9 mouse cellular contexts compared by ENCODE assay signal in genomic region chr7:24406528-24407344, GRCm38 (mm10). TPM values are rescaled to one million over a fixed set of nuclear protein-coding genes. Genes with fewer than 3 reads are reported as not detected.
A peak's percentile ranks its signal among the peaks of the same experiment; 100 is the strongest.
DNase-seq lines count a peak whose midpoint lies in the region; ATAC-seq and TF ChIP-seq lines count a peak whose summit lies in the region.
"Had no signal": no experiment of that assay in that cellular context is flagged by ENCODE, and none has a peak within 500 bp of the region (broad histone marks: within the 10 kb centered on the region; RNA-seq: fewer than 3 reads in every experiment).

No protein-coding gene starts in this region.

- TF ChIP-seq POLR2A in bone marrow macrophage, adult 2 months (IDR thresholded peaks at IDR 0.05; ENCODE audit: borderline replicate concordance, low read depth, low read length) = no peak

- in situ Hi-C loops in ES-E14 (cut with MboI; ENCODE audit: low sequenced_read_pairs in 2 of 2, unreplicated experiment in 2 of 2) = loop anchor here in 1 of 2 experiments (25.0 kb wide), 1 partner anchor 106 kb away; the partner anchor contains the start of genes AC161166.1 and Zfp428

- DNase-seq in ES-E14 (ENCODE audit: low read depth, low spot score) = peak; percentile 70
- peak; percentile 81 for DNase-seq in heart, postnatal 4 days
- DNase-seq in large intestine, adult 2 months (ENCODE audit: low read depth, low spot score) = peak; percentile 64
- DNase-seq in lung, embryonic 14.5 days = peak; percentile 93
- peak; percentile 71 for DNase-seq in retina, adult 2 months (ENCODE audit: low read depth, low spot score)
- DNase-seq in thymus, postnatal 25 days = peak; percentile 76

- no peak overlapping the region for H3K4me2 ChIP-seq in embryonic facial prominence, embryonic 15.5 days (replicated peaks)
- no peak overlapping the region for H3K4me2 ChIP-seq in lung, embryonic 14.5 days

- H3K27ac ChIP-seq in ES-E14 (ENCODE audit: insufficient read depth, low read depth, low read length, poor library complexity, severe bottlenecking) = no peak overlapping the region
- no peak overlapping the region for H3K27ac ChIP-seq in bone marrow macrophage, adult 2 months (ENCODE audit: insufficient read depth, low read depth, low read length)
- 0 out of 2 replicates have a peak overlapping the region, but pooled peaks have one; percentile 7 for H3K27ac ChIP-seq in embryonic facial prominence, embryonic 15.5 days (replicated peaks)
- H3K27ac ChIP-seq in lung, embryonic 14.5 days (ENCODE audit: low read depth) = no peak overlapping the region

- peak; percentile 58; the same call in 1 of the 2 replicates for TF ChIP-seq CTCF in bone marrow macrophage, adult 2 months (IDR thresholded peaks at IDR 0.05; ENCODE audit: low read depth, low read length)
- TF ChIP-seq CTCF in lung, embryonic 14.5 days (IDR thresholded peaks at IDR 0.05; ENCODE audit: low read depth) = peak; percentile 77

- peaks cover 0 to 2% of the 10 kb centered on the region in 2 experiments; a peak in 1 of 4 replicates for H3K4me1 ChIP-seq in ES-E14 (ENCODE audit: control insufficient read depth in 2 of 2, insufficient read depth in 2 of 2, low read length in 2 of 2, poor library complexity in 1 of 2)
- no peaks in the 10 kb centered on the region for H3K4me1 ChIP-seq in bone marrow macrophage, adult 2 months (ENCODE audit: control insufficient read depth, insufficient read depth, low read length)
- 0 out of 2 replicates have a peak, but pooled peaks cover 5% of the 10 kb centered on the region for H3K4me1 ChIP-seq in embryonic facial prominence, embryonic 15.5 days
- H3K4me1 ChIP-seq in lung, embryonic 14.5 days (ENCODE audit: insufficient read depth) = no peaks in the 10 kb centered on the region

- no peak for ATAC-seq in embryonic facial prominence, embryonic 15.5 days (ENCODE audit: insufficient number of reproducible peaks, low FRiP score, low TSS enrichment, low read depth)
- peak; percentile 53; the same call in 1 of the 2 replicates for ATAC-seq in lung, embryonic 14.5 days (ENCODE audit: insufficient read depth)

- H3K27me3 ChIP-seq in embryonic facial prominence, embryonic 15.5 days = no peaks in the 10 kb centered on the region
- H3K27me3 ChIP-seq in lung, embryonic 14.5 days (ENCODE audit: insufficient read depth, low read length) = no peaks in the 10 kb centered on the region

- no peak overlapping the region for H3K4me3 ChIP-seq in ES-E14 (ENCODE audit: insufficient read depth in 1 of 2, low read depth in 1 of 2, low read length in 2 of 2, poor library complexity in 1 of 2, severe bottlenecking in 1 of 2)
- H3K4me3 ChIP-seq in bone marrow macrophage, adult 2 months (ENCODE audit: insufficient read depth, low read length) = no peak overlapping the region
- no peak overlapping the region for H3K4me3 ChIP-seq in embryonic facial prominence, embryonic 15.5 days (replicated peaks)
- no peak overlapping the region for H3K4me3 ChIP-seq in lung, embryonic 14.5 days (ENCODE audit: low read depth, low read length)

- H3K36me3 ChIP-seq in ES-E14 (ENCODE audit: control insufficient read depth, insufficient read depth, low read length, poor library complexity, severe bottlenecking) = peaks cover 12% of the 10 kb centered on the region; the same call in 1 of the 2 replicates
- H3K36me3 ChIP-seq in embryonic facial prominence, embryonic 15.5 days = peaks cover 54% of the 10 kb centered on the region
- peaks cover 37% of the 10 kb centered on the region for H3K36me3 ChIP-seq in lung, embryonic 14.5 days (ENCODE audit: insufficient read depth)

- H3K9me3 ChIP-seq in ES-E14 (ENCODE audit: control insufficient read depth, insufficient read depth, low read depth, low read length) = no peaks in the 10 kb centered on the region
- no peaks in the 10 kb centered on the region for H3K9me3 ChIP-seq in embryonic facial prominence, embryonic 15.5 days (replicated peaks)
- H3K9me3 ChIP-seq in lung, embryonic 14.5 days (ENCODE audit: low read depth, low read length) = 0 out of 2 replicates have a peak, but pooled peaks cover 3% of the 10 kb centered on the region

- WGBS in embryonic facial prominence, embryonic 15.5 days = 44% methylated on average over 5 of the region's 5 CpGs
- WGBS in large intestine, adult 2 months = 39% methylated on average over 5 of the region's 5 CpGs
- WGBS in lung, embryonic 14.5 days = 41% methylated on average over 5 of the region's 5 CpGs

- no peak overlapping the region for H3K9ac ChIP-seq in ES-E14 (ENCODE audit: insufficient read depth, low read depth, low read length, poor library complexity, severe bottlenecking)
- no peak overlapping the region for H3K9ac ChIP-seq in embryonic facial prominence, embryonic 15.5 days
- no peak overlapping the region for H3K9ac ChIP-seq in lung, embryonic 14.5 days

TF ChIP-seq in ES-E14, 5 proteins besides CTCF, POLR2A, EP300 and RAD21:
- TF ChIP-seq ZNF384 (IDR thresholded peaks at IDR 0.05; ENCODE audit: low read depth, low read length) = no peak
- TF ChIP-seq CHD2 (IDR thresholded peaks at IDR 0.05; ENCODE audit: low read depth, low read length) = no peak
- TF ChIP-seq HCFC1 (IDR thresholded peaks at IDR 0.05; ENCODE audit: borderline replicate concordance, insufficient read depth, low read length) = no peak
- no peak for TF ChIP-seq MAFK (IDR thresholded peaks at IDR 0.05; ENCODE audit: insufficient read depth, low read depth, low read length)
- no peak for TF ChIP-seq ZC3H11A (IDR thresholded peaks at IDR 0.05; ENCODE audit: borderline replicate concordance, low read depth, low read length)
TF ChIP-seq in ES-E14: peak in this region for 0.

RNA-seq across cellular contexts. Expression of gene Smg9, which starts 7.3 kb away (rescaled TPM):
- 25.7 and 35.7 TPM in 2 replicates for total RNA-seq in ES-E14 (2012; rRNA removed)
- polyA plus RNA-seq in bone marrow macrophage, adult 2 months (2012; ENCODE audit: insufficient read depth, insufficient read length, missing spikeins) = 35.8 and 36.5 TPM in 2 replicates
- polyA plus RNA-seq in embryonic facial prominence, embryonic 15.5 days (2015; fragmentation: Nextera tagmentation; extraction: Ambion mirVana) = 24.8 and 27.6 TPM in 2 replicates
- 10 to 100 TPM; 15.0 to 15.5 TPM for total RNA-seq in heart, postnatal 4 days (2021)
- polyA plus RNA-seq in large intestine, adult 2 months (2012; rRNA removed) = 40.0 and 42.2 TPM in 2 replicates
- polyA plus RNA-seq in lung, embryonic 14.5 days (2014; fragmentation: Nextera tagmentation; extraction: Ambion mirVana) = 21.5 and 24.5 TPM in 2 replicates

RNA-seq across cellular contexts. Expression of gene Kcnn4, which starts 36.7 kb away (rescaled TPM):
- total RNA-seq in ES-E14 (2012; rRNA removed) = 3.2 and 5.3 TPM in 2 replicates
- 50.1 and 51.4 TPM in 2 replicates for polyA plus RNA-seq in bone marrow macrophage, adult 2 months (2012; ENCODE audit: insufficient read depth, insufficient read length, missing spikeins)
- polyA plus RNA-seq in embryonic facial prominence, embryonic 15.5 days (2015; fragmentation: Nextera tagmentation; extraction: Ambion mirVana) = 3.1 and 4.0 TPM in 2 replicates
- total RNA-seq in heart, postnatal 4 days (2021) = 1 to 10 TPM; 1.0 TPM
- polyA plus RNA-seq in large intestine, adult 2 months (2012; rRNA removed) = 76.3 and 90.9 TPM in 2 replicates
- polyA plus RNA-seq in lung, embryonic 14.5 days (2014; fragmentation: Nextera tagmentation; extraction: Ambion mirVana) = 1.6 and 1.7 TPM in 2 replicates

RNA-seq across cellular contexts. Expression of gene Irgc1, which starts 45.4 kb away (rescaled TPM):
- total RNA-seq in ES-E14 (2012; rRNA removed) = 0.16 TPM in 1 of 2 replicates, not detected in the other
- not detected in 2 replicates for polyA plus RNA-seq in bone marrow macrophage, adult 2 months (2012; ENCODE audit: insufficient read depth, insufficient read length, missing spikeins)
- 0.21 TPM in 1 of 2 replicates, not detected in the other for polyA plus RNA-seq in embryonic facial prominence, embryonic 15.5 days (2015; fragmentation: Nextera tagmentation; extraction: Ambion mirVana)
- not detected for total RNA-seq in heart, postnatal 4 days (2021)
- polyA plus RNA-seq in large intestine, adult 2 months (2012; rRNA removed) = 0.84 TPM in 1 of 2 replicates, not detected in the other
- polyA plus RNA-seq in lung, embryonic 14.5 days (2014; fragmentation: Nextera tagmentation; extraction: Ambion mirVana) = 0.14 TPM in 1 of 2 replicates, not detected in the other
- total RNA-seq: layer of hippocampus, adult 18-20 months had no signal

RNA-seq across cellular contexts. Expression of gene Plaur, which starts 55.5 kb away (rescaled TPM):
- 99.5 and 118 TPM in 2 replicates for total RNA-seq in ES-E14 (2012; rRNA removed)
- 24.8 and 27.5 TPM in 2 replicates for polyA plus RNA-seq in bone marrow macrophage, adult 2 months (2012; ENCODE audit: insufficient read depth, insufficient read length, missing spikeins)
- 8.8 and 12.6 TPM in 2 replicates for polyA plus RNA-seq in embryonic facial prominence, embryonic 15.5 days (2015; fragmentation: Nextera tagmentation; extraction: Ambion mirVana)
- 10 to 100 TPM in 1 of 2 experiments, 1 to 10 TPM in 1; 6.4 to 10.4 TPM for total RNA-seq in heart, postnatal 4 days (2021)
- 10.6 and 11.6 TPM in 2 replicates for polyA plus RNA-seq in large intestine, adult 2 months (2012; rRNA removed)
- 18.1 and 20.2 TPM in 2 replicates for polyA plus RNA-seq in lung, embryonic 14.5 days (2014; fragmentation: Nextera tagmentation; extraction: Ambion mirVana)

RNA-seq across cellular contexts. Expression of gene Lypd5, which starts 57.7 kb away (rescaled TPM):
- total RNA-seq in ES-E14 (2012; rRNA removed) = not detected in 2 replicates
- polyA plus RNA-seq in bone marrow macrophage, adult 2 months (2012; ENCODE audit: insufficient read depth, insufficient read length, missing spikeins) = not detected in 2 replicates
- polyA plus RNA-seq in embryonic facial prominence, embryonic 15.5 days (2015; fragmentation: Nextera tagmentation; extraction: Ambion mirVana) = 30.8 and 40.2 TPM in 2 replicates
- total RNA-seq in heart, postnatal 4 days (2021) = not detected
- polyA plus RNA-seq in large intestine, adult 2 months (2012; rRNA removed) = 0.04 TPM in 1 of 2 replicates, not detected in the other
- polyA plus RNA-seq in lung, embryonic 14.5 days (2014; fragmentation: Nextera tagmentation; extraction: Ambion mirVana) = not detected in 2 replicates
- total RNA-seq: layer of hippocampus, adult 18-20 months had no signal

Comparison
In these comparisons a context has a peak if more than half of its experiments do, and no peak if none do; other contexts are left out.
1. RNA of gene Kcnn4, which starts 36.7 kb away (polyA plus RNA-seq): 76.3 to 90.9 TPM in large intestine, adult 2 months and 50.1 to 51.4 TPM in bone marrow macrophage, adult 2 months; 3.1 to 4.0 TPM in embryonic facial prominence, embryonic 15.5 days and 1.6 to 1.7 TPM in lung, embryonic 14.5 days; every median in the first group is over 10 times any median in the second.
2. Peak in every context shown above with its lines, with median percentiles within 50 percentile points of each other: DNase-seq.